Mouse (Mus musculus) stomach, embryonic 16.5 days (tissue): ENCODE data around the gene Slc2a9. TPM values are rescaled to one million over a fixed set of nuclear protein-coding genes. Genes with fewer than 3 reads are reported as not detected.

Experiments
- ATAC-seq: fragments of 200-750 bp; cut with Nextera tagmentation; 2 replicates; pipeline ENCODE4 v1.8.0; 2017; ENCODE audit warnings: moderate number of reproducible peaks, moderate TSS enrichment; ENCODE audit not compliant: insufficient read depth, low FRiP score
- H3K27ac ChIP-seq: fragments of 300-500 bp; sonication (generic); 2 replicates; pipeline ENCODE4 v1.5.1; 2014; ENCODE audit warnings: low read length
- H3K27me3 ChIP-seq: fragments of 300-500 bp; sonication (generic); 2 replicates; pipeline ENCODE4 v1.6.1; 2014; ENCODE audit warnings: low read length, control low read depth, mixed read lengths; ENCODE audit not compliant: control insufficient read depth, insufficient read depth
- H3K36me3 ChIP-seq: fragments of 300-500 bp; sonication (generic); 2 replicates; pipeline ENCODE4 v1.6.1; 2014; ENCODE audit warnings: low read length; ENCODE audit not compliant: control insufficient read depth, insufficient read depth
- H3K4me1 ChIP-seq: fragments of 300-500 bp; sonication (generic); 2 replicates; pipeline ENCODE4 v1.6.1; 2014; ENCODE audit warnings: low read length, control low read depth, mixed read lengths; ENCODE audit not compliant: control insufficient read depth, insufficient read depth
- H3K4me2 ChIP-seq: fragments of 300-500 bp; sonication (generic); 2 replicates; pipeline ENCODE4 v1.6.1; 2014; ENCODE audit warnings: low read depth, low read length, mixed read lengths
- H3K4me3 ChIP-seq: fragments of 300-500 bp; sonication (generic); replicated peaks from 2 replicates; pipeline ENCODE4 v1.5.1; 2014; ENCODE audit warnings: mild to moderate bottlenecking, low read length
- H3K9ac ChIP-seq: fragments of 300-500 bp; sonication (generic); 2 replicates; pipeline ENCODE4 v1.6.1; 2014; ENCODE audit warnings: low read length
- H3K9me3 ChIP-seq: fragments of 300-500 bp; sonication (generic); replicated peaks from 2 replicates; pipeline ENCODE4 v1.6.1; 2016; ENCODE audit warnings: low read length, control low read depth; ENCODE audit not compliant: control insufficient read depth
- WGBS: fragments of 180-500 bp; shearing (Covaris S2); extraction: QIAGEN DNeasy Blood & Tissue Kit; methylation state at CpG from one replicate; pipeline ENCODE4 v1.1.7; 2014; 5-methylcytosine and 5-hydroxymethylcytosine counted together
- polyA plus RNA-seq: library from polyadenylated mRNA; unstranded; fragments of >200 nt; fragmentation: Nextera tagmentation; extraction: Ambion mirVana; gene quantifications from 2 replicates; pipeline ENCODE4 v1.2.1, GENCODE M21; 2015

The Slc2a9 gene
- polyA plus RNA-seq, 1 experiment from 2014 or later, result 1.4 TPM

GRCm38 (mm10) chr5:38466569-38467110 lies 36.3 kb downstream of the Slc2a9 start:
- H3K9ac ChIP-seq, result no peak overlapping the region
- no peaks in the 10 kb centered on the region for H3K9me3 ChIP-seq
- H3K36me3 ChIP-seq, result no peaks in the 10 kb centered on the region
- H3K4me1 ChIP-seq, result no peaks in the 10 kb centered on the region
- H3K27me3 ChIP-seq, result no peaks in the 10 kb centered on the region
- H3K4me3 ChIP-seq, result no peak overlapping the region
- WGBS, result 75% methylated on average over 5 of the region's 5 CpGs
- no peak overlapping the region for H3K4me2 ChIP-seq
- H3K27ac ChIP-seq, result no peak overlapping the region
- ATAC-seq, result no peak

DNA sequence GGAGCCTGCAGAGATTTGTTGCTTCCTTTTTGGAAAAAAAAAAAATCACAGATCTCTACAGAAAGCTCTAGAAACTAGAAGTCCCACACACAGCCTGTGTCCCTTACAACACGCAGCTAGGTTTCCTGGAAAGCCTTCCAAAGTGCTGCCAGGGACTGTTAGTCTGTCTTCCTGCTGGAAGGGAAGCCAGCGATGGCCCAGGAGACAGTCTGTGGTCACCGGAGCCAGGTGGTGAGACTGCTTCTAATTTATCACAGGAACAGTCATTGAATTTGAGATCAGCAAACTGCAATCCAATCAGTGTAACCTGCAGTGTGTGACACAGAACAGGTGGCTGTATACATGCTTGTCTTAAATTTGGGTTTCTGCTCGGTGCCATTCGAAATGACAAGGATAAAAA lies 41.7 kb downstream of the Slc2a9 start:
- ATAC-seq, result no peak
- Histone ChIP-seq H3K4me3 (no peak overlapping the region), H3K9ac (no peak overlapping the region), H3K9me3 (no peaks in the 10 kb centered on the region), H3K36me3 (no peaks in the 10 kb centered on the region), H3K4me2 (no peak overlapping the region), H3K4me1 (no peaks in the 10 kb centered on the region), H3K27ac (no peak overlapping the region), H3K27me3 (no peaks in the 10 kb centered on the region)
- 74% methylated on average over 5 of the region's 5 CpGs for WGBS

DNA sequence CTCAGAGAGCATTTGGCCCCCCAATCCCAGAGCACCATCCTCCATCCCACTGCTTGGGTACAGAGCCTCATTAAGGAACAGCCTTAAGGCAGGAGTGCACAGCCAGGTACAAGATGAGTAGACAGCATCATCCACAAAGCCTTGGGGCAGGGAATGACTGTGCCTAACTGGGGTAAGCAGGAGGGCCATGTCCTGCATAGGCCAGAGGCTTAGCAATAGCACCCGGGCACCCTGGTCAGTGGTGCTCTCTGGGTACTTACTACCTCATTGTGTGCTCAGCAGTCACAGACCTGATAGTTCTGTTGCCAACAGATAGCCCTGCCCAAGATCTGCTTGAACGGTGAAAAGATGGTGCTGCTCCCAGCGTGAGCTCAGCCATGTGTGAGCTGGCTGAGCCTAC lies 52.0 kb downstream of the Slc2a9 start:
- H3K27me3 ChIP-seq, result no peaks in the 10 kb centered on the region
- no peaks in the 10 kb centered on the region for H3K36me3 ChIP-seq
- H3K4me3 ChIP-seq, result no peak overlapping the region
- H3K4me2 ChIP-seq, result no peak overlapping the region
- H3K9me3 ChIP-seq, result no peaks in the 10 kb centered on the region
- WGBS, result 82% methylated on average over 3 of the region's 3 CpGs
- no peaks in the 10 kb centered on the region for H3K4me1 ChIP-seq
- H3K27ac ChIP-seq, result no peak overlapping the region
- no peak for ATAC-seq
- H3K9ac ChIP-seq, result no peak overlapping the region

DNA sequence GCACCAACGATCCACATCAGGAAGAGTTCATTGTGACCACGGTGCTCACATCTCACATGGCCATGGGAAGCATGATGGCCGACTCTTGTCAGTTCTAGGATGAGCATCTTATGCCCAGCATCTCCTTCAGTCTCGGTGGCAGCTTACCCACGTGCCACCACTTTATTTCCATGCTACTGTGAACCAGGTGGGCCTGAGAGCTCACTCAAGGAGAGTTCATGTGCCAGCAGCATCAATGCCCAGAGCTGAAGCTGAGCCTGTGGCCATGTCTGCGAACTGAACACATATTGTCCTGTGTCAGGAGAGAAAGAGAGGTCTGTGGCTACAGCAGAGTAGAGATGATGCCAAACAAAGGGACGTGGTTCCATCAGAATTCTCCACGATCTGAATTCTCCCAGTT lies 53.3 kb downstream of the Slc2a9 start:
- Histone ChIP-seq H3K4me2 (no peak overlapping the region), H3K4me1 (no peaks in the 10 kb centered on the region), H3K36me3 (no peaks in the 10 kb centered on the region), H3K27me3 (no peaks in the 10 kb centered on the region), H3K9me3 (no peaks in the 10 kb centered on the region), H3K4me3 (no peak overlapping the region), H3K9ac (no peak overlapping the region), H3K27ac (no peak overlapping the region)
- WGBS, result 82% methylated on average over 8 of the region's 8 CpGs
- no peak for ATAC-seq

GRCm38 (mm10) chr5:38448121-38448520 lies 54.8 kb downstream of the Slc2a9 start:
- no peak overlapping the region for H3K27ac ChIP-seq
- H3K36me3 ChIP-seq, result no peaks in the 10 kb centered on the region
- no peak overlapping the region for H3K9ac ChIP-seq
- no peaks in the 10 kb centered on the region for H3K4me1 ChIP-seq
- H3K27me3 ChIP-seq, result no peaks in the 10 kb centered on the region
- H3K4me3 ChIP-seq, result no peak overlapping the region
- whole genome bisulfite sequencing, result 77% methylated on average over 3 of the region's 3 CpGs
- no peak for ATAC-seq
- no peak overlapping the region for H3K4me2 ChIP-seq
- no peaks in the 10 kb centered on the region for H3K9me3 ChIP-seq

GRCm38 (mm10) chr5:38446316-38446975 lies 56.5 kb downstream of the Slc2a9 start:
- ATAC-seq, result no peak
- H3K27me3 ChIP-seq, result no peaks in the 10 kb centered on the region
- H3K36me3 ChIP-seq, result no peaks in the 10 kb centered on the region
- no peak overlapping the region for H3K27ac ChIP-seq
- H3K4me2 ChIP-seq, result no peak overlapping the region
- H3K4me3 ChIP-seq, result no peak overlapping the region
- no peak overlapping the region for H3K9ac ChIP-seq
- 54% methylated on average over 14 of the region's 14 CpGs for WGBS
- no peaks in the 10 kb centered on the region for H3K9me3 ChIP-seq
- H3K4me1 ChIP-seq, result no peaks in the 10 kb centered on the region

DNA sequence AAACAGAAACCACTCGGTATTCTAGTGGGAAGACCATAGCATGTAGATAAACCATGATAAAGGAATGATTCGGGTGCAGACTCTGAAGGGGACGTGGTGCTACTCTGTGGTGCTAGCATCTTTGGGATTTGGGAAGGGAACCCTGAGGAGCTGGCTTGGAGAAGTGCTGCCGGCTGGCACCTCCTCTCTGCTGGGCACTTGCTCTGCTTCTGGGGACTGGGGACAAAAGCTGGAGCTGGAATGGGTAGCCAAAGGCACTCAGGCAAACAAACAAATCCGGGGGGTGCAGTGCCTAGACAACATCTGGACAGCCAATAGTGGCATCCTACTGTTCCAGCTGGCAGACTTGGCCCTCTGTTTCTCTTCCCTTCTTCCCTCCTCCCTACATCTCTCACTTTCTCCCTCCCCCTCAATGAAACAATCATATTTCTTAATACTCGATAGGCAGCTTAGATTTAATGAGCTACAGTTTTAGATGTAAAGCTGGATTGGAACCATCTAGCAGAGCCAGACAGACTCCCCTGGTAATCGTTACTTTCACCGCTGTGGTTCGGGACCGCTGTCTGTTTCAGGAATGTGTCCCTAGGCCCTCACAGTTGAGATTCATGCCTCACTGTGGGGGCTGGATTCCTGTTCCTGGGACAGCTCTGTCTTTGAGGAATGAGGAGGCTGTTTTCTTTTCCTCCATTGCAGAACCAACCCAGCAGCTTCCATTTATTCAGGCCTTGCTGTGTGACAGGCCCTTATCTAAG lies 61.7 kb downstream of the Slc2a9 start:
- Histone ChIP-seq H3K36me3 (no peaks in the 10 kb centered on the region), H3K9ac (no peak overlapping the region), H3K4me2 (no peak overlapping the region), H3K4me1 (no peaks in the 10 kb centered on the region), H3K9me3 (no peaks in the 10 kb centered on the region), H3K27ac (no peak overlapping the region), H3K27me3 (no peaks in the 10 kb centered on the region), H3K4me3 (no peak overlapping the region)
- ATAC-seq, result no peak
- WGBS, result 70% methylated on average over 10 of the region's 10 CpGs

- Histone ChIP-seq H3K9ac (no peak overlapping the region), H3K27me3 (no peaks in the 10 kb centered on the region), H3K27ac (no peak overlapping the region), H3K4me2 (no peak overlapping the region), H3K4me1 (no peaks in the 10 kb centered on the region), H3K9me3 (no peaks in the 10 kb centered on the region), H3K4me3 (no peak overlapping the region), H3K36me3 (no peaks in the 10 kb centered on the region)
- ATAC-seq, result no peak
- WGBS, result 78% methylated on average over 9 of the region's 9 CpGs
Observed at GRCm38 (mm10) chr5:38440252-38441005, 62.5 kb downstream of the Slc2a9 start.

GRCm38 (mm10) chr5:38436681-38437080 lies 66.3 kb downstream of the Slc2a9 start:
- 89% methylated on average over 11 of the region's 11 CpGs for WGBS

More at GRCm38 (mm10) chr5:38436681-38437080, 66.3 kb downstream of the Slc2a9 start:
- H3K9me3 ChIP-seq, result no peaks in the 10 kb centered on the region
- no peaks in the 10 kb centered on the region for H3K27me3 ChIP-seq
- H3K27ac ChIP-seq, result no peak overlapping the region
- no peak overlapping the region for H3K4me3 ChIP-seq
- no peaks in the 10 kb centered on the region for H3K36me3 ChIP-seq
- no peak for ATAC-seq
- H3K4me2 ChIP-seq, result no peak overlapping the region
- H3K4me1 ChIP-seq, result no peaks in the 10 kb centered on the region
- H3K9ac ChIP-seq, result no peak overlapping the region
